Mouse (Mus musculus) ES-E14 (cell line): ENCODE data around the gene 9530003J23Rik.

Experiments used
- CHD2 ChIP-seq: IDR thresholded peaks from 2 replicates; pipeline ENCODE4 v1.6.1; 2014; ENCODE audit warnings: mild to moderate bottlenecking, low read depth, low read length, inconsistent platforms
- HCFC1 ChIP-seq: IDR thresholded peaks from 2 replicates; pipeline ENCODE4 v1.6.1; 2012; ENCODE audit warnings: low read length, inconsistent platforms, borderline replicate concordance; ENCODE audit not compliant: insufficient read depth
- MAFK ChIP-seq: IDR thresholded peaks from 2 replicates; pipeline ENCODE4 v1.6.1; 2014; ENCODE audit warnings: mild to moderate bottlenecking, low read depth, low read length, inconsistent platforms; ENCODE audit not compliant: insufficient read depth
- ZC3H11A ChIP-seq: IDR thresholded peaks from 2 replicates; pipeline ENCODE4 v1.6.1; 2012; ENCODE audit warnings: low read depth, mild to moderate bottlenecking, inconsistent platforms, low read length, borderline replicate concordance
- ZNF384 ChIP-seq: IDR thresholded peaks from 2 replicates; pipeline ENCODE4 v1.6.1; 2012; ENCODE audit warnings: low read depth, low read length, inconsistent platforms

DNA sequence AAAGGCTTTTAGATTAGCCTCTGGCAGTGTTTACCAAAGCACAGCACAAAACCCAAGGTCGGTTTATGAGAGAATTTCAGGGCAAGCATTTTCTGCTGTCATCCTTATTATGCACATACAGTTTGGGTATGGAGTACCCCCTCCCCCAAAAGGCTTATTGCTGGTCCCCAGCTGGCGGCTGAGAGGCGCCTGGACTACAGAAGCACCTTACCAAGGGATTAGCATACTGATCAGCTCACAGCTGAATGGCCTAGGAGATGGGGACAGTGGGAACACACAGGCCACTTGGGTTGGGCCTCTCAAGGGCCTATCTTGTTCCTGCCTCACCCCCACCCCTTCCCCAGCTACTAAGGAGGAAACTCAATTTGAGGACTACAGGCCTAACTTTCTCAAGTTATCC is 15.7 kb downstream of the 9530003J23Rik start:
- no peak for TF ChIP-seq ZNF384
- no peak for TF ChIP-seq CHD2
- no peak for TF ChIP-seq MAFK
- no peak for TF ChIP-seq ZC3H11A
- no peak for TF ChIP-seq HCFC1
